Mouse (Mus musculus) midbrain, embryonic 10.5 days (tissue): ENCODE results near the gene Ppt2. TPM values are rescaled to one million over a fixed set of nuclear protein-coding genes. Genes with fewer than 3 reads are reported as not detected.
A peak's percentile ranks its signal among the peaks of the same experiment; 100 is the strongest.

Experiments used
- DNase-seq: peaks from one replicate; pipeline ENCODE4 v3.0.0-alpha.2; 2017; ENCODE audit warnings: low spot score
- H3K27ac ChIP-seq: fragments of 300-500 bp; sonication (generic); replicated peaks from 2 replicates; pipeline ENCODE4 v1.5.1; 2016; ENCODE audit warnings: mild to moderate bottlenecking
- H3K27me3 ChIP-seq: fragments of 300-500 bp; sonication (generic); 2 replicates; pipeline ENCODE4 v1.6.1; 2016; ENCODE audit warnings: low read depth, mild to moderate bottlenecking; ENCODE audit not compliant: poor library complexity, severe bottlenecking
- H3K36me3 ChIP-seq: fragments of 300-500 bp; sonication (generic); 2 replicates; pipeline ENCODE4 v1.6.1; 2016; ENCODE audit warnings: mild to moderate bottlenecking, moderate library complexity
- H3K4me1 ChIP-seq: fragments of 300-500 bp; sonication (generic); 2 replicates; pipeline ENCODE4 v1.6.1; 2016
- H3K4me3 ChIP-seq: fragments of 300-500 bp; sonication (generic); 2 replicates; pipeline ENCODE4 v1.5.1; 2016; ENCODE audit warnings: mild to moderate bottlenecking, moderate library complexity
- H3K9me3 ChIP-seq: fragments of 300-500 bp; sonication (generic); replicated peaks from 2 replicates; pipeline ENCODE4 v1.6.1; 2016; ENCODE audit warnings: mild to moderate bottlenecking
- WGBS: fragments of 180-500 bp; shearing (Covaris S2); methylation state at CpG from one replicate; pipeline ENCODE4 v1.1.7; 2016; 5-methylcytosine and 5-hydroxymethylcytosine counted together
- polyA plus RNA-seq: library from polyadenylated mRNA; unstranded; fragments of >200 nt; fragmentation: Nextera tagmentation; extraction: Ambion mirVana; gene quantifications from 2 replicates; pipeline ENCODE4 v1.2.1, GENCODE M21; 2016

Ppt2 gene
- polyA plus RNA-seq, 1 experiment from 2014 or later = 22.5 TPM

GRCm38 (mm10) chr17:34592581-34593549, 35.4 kb downstream of the Ppt2 start:
- Histone ChIP-seq H3K27ac (peak overlapping the region; percentile 100), H3K36me3 (peaks cover 32% of the 10 kb centered on the region), H3K27me3 (no peaks in the 10 kb centered on the region), H3K4me3 (peak overlapping the region; percentile 96), H3K9me3 (no peaks in the 10 kb centered on the region), H3K4me1 (peaks cover 95% of the 10 kb centered on the region)
- 3% methylated on average over 32 of the region's 32 CpGs for WGBS
- DNase-seq = peak; percentile 62

- Histone ChIP-seq H3K27ac (peak overlapping the region; percentile 100), H3K4me1 (peaks cover 98% of the 10 kb centered on the region), H3K9me3 (no peaks in the 10 kb centered on the region), H3K4me3 (peak overlapping the region; percentile 96), H3K36me3 (peaks cover 32% of the 10 kb centered on the region), H3K27me3 (no peaks in the 10 kb centered on the region)
- 0% methylated on average over 32 of the region's 35 CpGs for WGBS
- peak; percentile 94 for DNase-seq
Measured at GRCm38 (mm10) chr17:34591994-34592375, 36.3 kb downstream of the Ppt2 start.

- H3K36me3 ChIP-seq = peaks cover 28% of the 10 kb centered on the region
- peak within 1 kb of the TSS; percentile 100 for H3K27ac ChIP-seq
- no peaks in the 10 kb centered on the region for H3K9me3 ChIP-seq
- H3K4me3 ChIP-seq = peak within 1 kb of the TSS; percentile 96
- peaks cover 98% of the 10 kb centered on the region for H3K4me1 ChIP-seq
- H3K27me3 ChIP-seq = no peaks in the 10 kb centered on the region
- 3% methylated on average over 21 of the region's 21 CpGs for WGBS
- peak; percentile 74 for DNase-seq
Measured at GRCm38 (mm10) chr17:34591029-34591993, 37.0 kb downstream of the Ppt2 start, which contains the start of gene Pbx2. Gene Pbx2, plus strand, starts transcription at chr17:34591266.

- Histone ChIP-seq H3K27me3 (no peaks in the 10 kb centered on the region), H3K4me1 (peaks cover 98% of the 10 kb centered on the region), H3K27ac (peak overlapping the region; percentile 100), H3K4me3 (peak overlapping the region; percentile 96), H3K9me3 (no peaks in the 10 kb centered on the region), H3K36me3 (peaks cover 18% of the 10 kb centered on the region)
- no peak for DNase-seq
- 65% methylated on average over 15 of the region's 15 CpGs for WGBS
Measured at GRCm38 (mm10) chr17:34590154-34590987, 37.9 kb downstream of the Ppt2 start.

GRCm38 (mm10) chr17:34589681-34590101, 38.6 kb downstream of the Ppt2 start, which contains the start of gene Gpsm3:
Gene Gpsm3, plus strand, starts transcription at chr17:34589806.
- H3K27me3 ChIP-seq = no peaks in the 10 kb centered on the region
- peaks cover 98% of the 10 kb centered on the region for H3K4me1 ChIP-seq
- H3K9me3 ChIP-seq = no peaks in the 10 kb centered on the region
- peak within 1 kb of the TSS; percentile 100 for H3K27ac ChIP-seq
- no peak for DNase-seq
- H3K4me3 ChIP-seq = peak within 1 kb of the TSS; percentile 96
- 22% methylated on average over 7 of the region's 7 CpGs for WGBS
- peaks cover 12% of the 10 kb centered on the region for H3K36me3 ChIP-seq

- WGBS = 55% methylated on average over 7 of the region's 7 CpGs
- no peaks in the 10 kb centered on the region for H3K27me3 ChIP-seq
- H3K4me1 ChIP-seq = peaks cover 95% of the 10 kb centered on the region
- H3K36me3 ChIP-seq = peaks cover 7% of the 10 kb centered on the region
- H3K9me3 ChIP-seq = no peaks in the 10 kb centered on the region
- H3K27ac ChIP-seq = peak overlapping the region; percentile 100
- H3K4me3 ChIP-seq = peak overlapping the region; percentile 96; the same call in 1 of the 2 replicates
- DNase-seq = no peak
Measured at GRCm38 (mm10) chr17:34589206-34589605, 39.1 kb downstream of the Ppt2 start.

GRCm38 (mm10) chr17:34588767-34589166, 39.5 kb downstream of the Ppt2 start:
- WGBS = 73% methylated on average over 3 of the region's 3 CpGs
- no peak for DNase-seq
- H3K4me3 ChIP-seq = peak overlapping the region; percentile 96

GRCm38 (mm10) chr17:34587814-34588213, 40.5 kb downstream of the Ppt2 start:
- Histone ChIP-seq H3K4me1 (peaks cover 81% of the 10 kb centered on the region), H3K9me3 (no peaks in the 10 kb centered on the region), H3K4me3 (peak overlapping the region; percentile 96), H3K27me3 (no peaks in the 10 kb centered on the region), H3K36me3 (no peaks in the 10 kb centered on the region), H3K27ac (peak overlapping the region; percentile 98)
- WGBS = 5% methylated on average over 19 of the region's 19 CpGs
- DNase-seq = no peak

More at GRCm38 (mm10) chr17:34588767-34589166, 39.5 kb downstream of the Ppt2 start:
- H3K36me3 ChIP-seq = peaks cover 2% of the 10 kb centered on the region; the same call in 1 of the 2 replicates
- H3K4me1 ChIP-seq = peaks cover 91% of the 10 kb centered on the region
- peak overlapping the region; percentile 100 for H3K27ac ChIP-seq
- H3K9me3 ChIP-seq = no peaks in the 10 kb centered on the region
- no peaks in the 10 kb centered on the region for H3K27me3 ChIP-seq

- Histone ChIP-seq H3K27me3 (no peaks in the 10 kb centered on the region), H3K9me3 (no peaks in the 10 kb centered on the region), H3K27ac (peak overlapping the region; percentile 98), H3K36me3 (no peaks in the 10 kb centered on the region), H3K4me1 (peaks cover 80% of the 10 kb centered on the region), H3K4me3 (peak overlapping the region; percentile 96)
- peak; percentile 96 for DNase-seq
- 0% methylated on average over 50 of the region's 50 CpGs for WGBS
Measured at GRCm38 (mm10) chr17:34587423-34587811, 40.9 kb downstream of the Ppt2 start.

- under 1% methylated on average over 38 of the region's 38 CpGs for WGBS
- no peaks in the 10 kb centered on the region for H3K9me3 ChIP-seq
- H3K4me3 ChIP-seq = peak overlapping the region; percentile 96
- H3K4me1 ChIP-seq = peaks cover 79% of the 10 kb centered on the region
- H3K27me3 ChIP-seq = no peaks in the 10 kb centered on the region
- peak; percentile 96 for DNase-seq
- H3K27ac ChIP-seq = peak overlapping the region; percentile 98
- H3K36me3 ChIP-seq = no peaks in the 10 kb centered on the region
Measured at GRCm38 (mm10) chr17:34586796-34587422, 41.4 kb downstream of the Ppt2 start.
